Mouse (Mus musculus): ENCODE results near the gene Bysl. TPM values are rescaled to one million over a fixed set of nuclear protein-coding genes. Genes with fewer than 3 reads are reported as not detected.
A peak's percentile ranks its signal among the peaks of the same experiment; 100 is the strongest.

Gene Bysl
- polyA plus RNA-seq, 1 experiment from 2014 or later = 23.3 TPM

DNA sequence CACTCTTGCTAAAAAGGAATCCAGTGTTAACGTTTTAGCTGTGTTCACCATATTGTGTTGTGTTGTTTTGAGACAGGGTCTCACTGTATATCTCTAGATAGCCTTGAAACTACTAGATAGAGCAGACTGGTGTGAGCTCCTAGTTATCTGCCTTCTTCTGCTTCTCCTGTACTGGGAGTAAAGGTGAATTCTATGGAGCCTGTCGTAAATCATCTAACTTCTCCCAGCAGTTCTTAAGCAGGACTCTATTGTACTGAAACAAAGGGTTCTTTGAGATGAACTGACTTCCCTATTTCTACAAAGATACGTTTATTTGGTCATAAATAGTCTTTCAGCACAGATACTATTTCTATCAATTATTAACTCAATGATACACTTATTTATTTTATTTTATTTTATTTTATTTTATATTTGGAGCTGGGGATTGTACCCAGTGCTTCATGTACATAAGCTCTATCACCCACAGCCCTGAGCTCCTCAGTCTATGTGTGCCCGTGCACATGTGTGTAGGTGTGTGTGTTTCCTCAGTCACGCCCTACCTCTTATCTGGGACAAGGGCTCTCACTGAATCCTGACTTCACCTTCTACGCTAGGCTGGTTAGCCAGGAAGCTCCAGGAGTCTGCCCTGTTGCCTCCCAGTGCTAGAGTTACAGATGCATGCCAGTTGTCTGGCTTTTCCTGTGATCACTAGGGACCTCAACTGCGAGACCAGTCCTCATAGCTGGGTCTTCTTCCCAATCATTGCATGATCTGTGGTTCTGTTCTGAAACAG, 22.9 kb upstream of the Bysl start:
- H3K36me3 ChIP-seq (ENCODE audit: control insufficient read depth, insufficient read depth) = no peaks in the 10 kb centered on the region
- no peaks in the 10 kb centered on the region for H3K27me3 ChIP-seq (ENCODE audit: control insufficient read depth, insufficient read depth, low read length)
- no peak overlapping the region for H3K4me2 ChIP-seq (ENCODE audit: low read depth, low read length)
- no peak overlapping the region for H3K27ac ChIP-seq (ENCODE audit: low read length)
- no peak overlapping the region for H3K9ac ChIP-seq (ENCODE audit: low read length)
- H3K4me3 ChIP-seq (ENCODE audit: low read length) = no peak overlapping the region
- H3K4me1 ChIP-seq (ENCODE audit: control insufficient read depth, insufficient read depth, low read length) = peaks cover 8% of the 10 kb centered on the region
- ATAC-seq (replicated peaks; ENCODE audit: extremely low read depth, insufficient read depth, low FRiP score) = no peak
- WGBS = 76% methylated on average over 7 of the region's 7 CpGs
- no peaks in the 10 kb centered on the region for H3K9me3 ChIP-seq (replicated peaks; ENCODE audit: control insufficient read depth, low read length)

DNA sequence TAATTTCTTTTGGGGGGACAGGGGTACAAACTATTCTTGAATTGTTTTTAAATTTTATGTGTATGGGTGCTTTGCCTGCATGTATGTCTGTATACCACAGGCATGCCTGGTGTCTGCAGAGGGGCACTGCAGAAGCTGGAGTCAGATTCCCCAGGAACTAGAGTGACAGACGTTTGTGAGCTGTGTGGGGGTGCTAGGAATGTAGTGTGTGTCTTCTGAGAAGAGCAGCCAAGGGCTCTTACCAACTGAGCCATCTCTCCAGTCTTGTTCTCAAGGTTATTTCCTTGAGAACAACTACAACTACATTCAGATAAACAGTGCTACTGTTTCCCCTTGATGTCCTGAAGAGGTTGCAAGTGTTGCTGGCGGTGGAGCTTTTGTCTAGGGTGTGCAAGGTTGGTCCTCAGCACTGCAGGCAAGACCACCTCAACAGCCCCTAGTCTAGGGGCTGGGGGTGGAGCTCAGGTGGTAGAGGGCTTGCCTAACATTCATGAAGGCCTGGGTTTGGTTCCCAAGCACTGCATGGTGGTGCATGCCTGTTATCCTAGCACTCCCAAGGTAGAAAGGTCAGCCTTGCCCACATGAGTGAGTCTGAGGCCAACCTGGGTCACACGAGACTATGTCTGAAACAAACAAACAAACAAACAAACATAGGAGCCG, 21.0 kb upstream of the Bysl start:
- H3K4me1 ChIP-seq (ENCODE audit: control insufficient read depth, insufficient read depth, low read length) = peaks cover 15% of the 10 kb centered on the region
- H3K9me3 ChIP-seq (replicated peaks; ENCODE audit: control insufficient read depth, low read length) = no peaks in the 10 kb centered on the region
- no peak for ATAC-seq (replicated peaks; ENCODE audit: extremely low read depth, insufficient read depth, low FRiP score)
- 62% methylated on average over 4 of the region's 4 CpGs for WGBS
- no peaks in the 10 kb centered on the region for H3K27me3 ChIP-seq (ENCODE audit: control insufficient read depth, insufficient read depth, low read length)
- no peak overlapping the region for H3K4me2 ChIP-seq (ENCODE audit: low read depth, low read length)
- no peaks in the 10 kb centered on the region for H3K36me3 ChIP-seq (ENCODE audit: control insufficient read depth, insufficient read depth)
- H3K4me3 ChIP-seq (ENCODE audit: low read length) = no peak overlapping the region
- H3K27ac ChIP-seq (ENCODE audit: low read length) = no peak overlapping the region
- H3K9ac ChIP-seq (ENCODE audit: low read length) = no peak overlapping the region

DNA sequence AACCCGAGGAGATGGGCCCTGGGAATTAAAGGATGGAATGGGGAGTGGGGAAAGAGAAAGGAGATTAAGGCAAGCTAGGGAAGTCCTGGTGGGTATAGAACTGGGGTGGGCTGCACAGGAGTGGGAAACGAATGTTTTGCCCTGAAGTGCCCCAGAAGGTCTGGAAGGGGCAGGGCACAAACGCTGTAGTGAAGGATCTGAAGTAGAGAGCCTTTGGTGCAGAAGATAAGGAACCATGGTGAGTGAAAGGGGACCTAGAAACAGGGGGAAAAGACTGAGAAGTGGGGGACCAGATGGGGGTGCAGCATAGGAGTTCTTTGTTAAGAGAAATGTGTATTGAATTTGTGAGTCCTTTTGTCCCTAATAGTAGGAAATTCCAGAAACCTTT, 19.4 kb upstream of the Bysl start, which contains the start of gene Usp49:
Gene Usp49, plus strand, starts transcription at position 13 of the 388 bp plus-strand sequence.
- Histone ChIP-seq H3K9me3 (replicated peaks; ENCODE audit: control insufficient read depth, low read length) (no peaks in the 10 kb centered on the region), H3K9ac (ENCODE audit: low read length) (peak within 1 kb of the TSS; percentile 82), H3K4me2 (ENCODE audit: low read depth, low read length) (peak within 1 kb of the TSS; percentile 100), H3K4me1 (ENCODE audit: control insufficient read depth, insufficient read depth, low read length) (peaks cover 15% of the 10 kb centered on the region), H3K4me3 (ENCODE audit: low read length) (peak within 1 kb of the TSS; percentile 84), H3K27ac (ENCODE audit: low read length) (peak within 1 kb of the TSS; percentile 77), H3K27me3 (ENCODE audit: control insufficient read depth, insufficient read depth, low read length) (no peaks in the 10 kb centered on the region), H3K36me3 (ENCODE audit: control insufficient read depth, insufficient read depth) (no peaks in the 10 kb centered on the region; the same call in 1 of the 2 replicates)
- 4% methylated on average over 3 of the region's 3 CpGs for WGBS
- ATAC-seq (replicated peaks; ENCODE audit: extremely low read depth, insufficient read depth, low FRiP score) = no peak

DNA sequence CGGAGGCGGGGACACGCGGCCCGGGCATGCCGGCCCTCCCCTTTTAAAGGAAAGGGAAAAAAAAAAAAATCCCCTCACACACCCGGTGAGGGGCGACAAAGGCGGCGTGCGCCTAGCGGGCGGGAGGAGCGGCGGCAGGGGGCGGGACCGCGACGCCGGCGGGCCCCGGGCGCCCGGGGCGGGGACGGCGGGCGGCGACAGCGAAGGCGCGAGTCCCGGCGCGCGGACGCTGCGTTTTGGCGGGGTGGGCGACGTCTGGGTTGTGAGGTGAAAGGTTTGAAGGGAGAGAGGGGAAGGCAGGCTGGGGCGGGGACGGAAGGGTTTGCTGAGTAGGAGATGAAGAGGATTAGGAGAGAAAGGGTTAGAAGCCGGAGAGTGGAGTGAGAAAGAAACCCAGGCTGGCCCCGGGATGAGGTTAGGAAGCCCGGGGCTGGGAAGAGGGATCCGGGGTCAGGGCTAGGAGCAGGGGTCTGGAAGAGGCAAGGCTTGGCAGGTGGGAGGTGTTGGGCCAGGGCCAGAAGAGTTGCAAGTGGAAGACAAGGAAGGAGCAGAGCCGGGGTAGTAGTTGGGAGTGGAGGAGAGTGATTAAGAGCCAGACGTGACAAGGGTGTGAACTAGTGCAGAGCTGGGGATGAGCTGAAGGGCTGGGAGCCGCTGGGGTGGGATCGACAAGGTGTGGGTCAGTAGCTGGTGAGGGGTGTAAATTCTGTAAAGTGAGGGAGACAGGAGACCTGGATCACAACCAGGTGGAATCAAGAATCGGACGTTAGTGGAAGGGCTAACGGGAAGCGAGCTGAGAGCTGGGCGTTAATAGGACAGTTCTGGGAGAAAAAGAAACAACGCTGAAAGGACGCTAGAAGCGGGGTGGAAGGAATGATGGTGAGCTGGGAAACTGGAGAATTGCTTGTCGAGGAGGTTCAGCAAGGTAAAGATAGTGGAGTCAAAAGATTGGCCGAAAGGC, 18.7 kb upstream of the Bysl start:
- Histone ChIP-seq H3K4me1 (ENCODE audit: control insufficient read depth, insufficient read depth, low read length) (peaks cover 15% of the 10 kb centered on the region), H3K4me3 (ENCODE audit: low read length) (peak overlapping the region; percentile 84), H3K27ac (ENCODE audit: low read length) (peak overlapping the region; percentile 77), H3K36me3 (ENCODE audit: control insufficient read depth, insufficient read depth) (peaks cover 5% of the 10 kb centered on the region), H3K4me2 (ENCODE audit: low read depth, low read length) (peak overlapping the region; percentile 100), H3K9ac (ENCODE audit: low read length) (peak overlapping the region; percentile 82), H3K9me3 (replicated peaks; ENCODE audit: control insufficient read depth, low read length) (no peaks in the 10 kb centered on the region), H3K27me3 (ENCODE audit: control insufficient read depth, insufficient read depth, low read length) (no peaks in the 10 kb centered on the region)
- WGBS = under 1% methylated on average over 59 of the region's 61 CpGs
- peak; percentile 30 for ATAC-seq (replicated peaks; ENCODE audit: extremely low read depth, insufficient read depth, low FRiP score)

DNA sequence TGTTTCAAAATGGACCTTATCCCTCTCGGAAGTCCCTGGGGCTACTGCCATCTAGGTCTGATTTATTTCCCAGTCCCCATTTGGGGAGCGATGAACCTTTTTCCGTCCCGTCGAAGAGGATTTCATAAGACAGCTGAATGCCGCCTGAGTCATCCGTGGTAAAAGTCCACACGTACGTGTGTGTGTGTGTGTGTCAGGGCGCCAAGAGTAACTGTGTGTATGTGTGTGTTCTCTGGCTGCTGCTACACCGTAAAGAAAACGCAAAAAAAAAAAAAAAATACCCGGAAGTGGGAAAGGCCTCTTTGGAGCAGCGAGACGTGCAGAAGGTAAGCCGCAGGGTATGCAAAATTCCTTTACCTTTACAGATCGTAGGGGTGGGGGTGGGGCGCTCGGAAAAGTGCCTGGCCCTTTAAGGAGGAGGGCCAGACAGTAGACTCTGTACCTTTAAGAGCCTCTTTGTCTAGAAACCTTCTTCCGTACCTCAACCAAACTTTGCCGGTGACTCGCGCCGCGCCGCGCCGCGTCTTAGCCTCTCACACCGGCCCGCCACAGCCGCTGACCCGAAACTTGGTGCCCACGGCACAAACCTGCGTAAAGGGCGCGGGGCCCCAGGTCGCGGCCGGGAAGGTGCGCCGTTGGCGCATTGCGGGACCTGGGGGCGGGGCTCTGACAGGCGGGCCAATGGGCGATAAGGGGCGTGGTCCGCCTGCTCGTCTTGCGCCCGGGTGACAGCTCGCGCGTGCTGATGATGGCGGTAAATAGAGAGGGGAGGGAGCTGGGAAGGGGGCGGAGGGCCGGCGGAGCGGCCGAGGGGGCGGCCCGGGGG, 17.8 kb upstream of the Bysl start:
- peak overlapping the region; percentile 90 for H3K27ac ChIP-seq (ENCODE audit: low read length)
- H3K4me2 ChIP-seq (ENCODE audit: low read depth, low read length) = peak overlapping the region; percentile 100
- ATAC-seq (replicated peaks; ENCODE audit: extremely low read depth, insufficient read depth, low FRiP score) = peak; percentile 95
- under 1% methylated on average over 56 of the region's 63 CpGs for WGBS
- H3K36me3 ChIP-seq (ENCODE audit: control insufficient read depth, insufficient read depth) = peaks cover 8% of the 10 kb centered on the region
- H3K4me3 ChIP-seq (ENCODE audit: low read length) = peak overlapping the region; percentile 84
- peak overlapping the region; percentile 82 for H3K9ac ChIP-seq (ENCODE audit: low read length)
- peaks cover 15% of the 10 kb centered on the region for H3K4me1 ChIP-seq (ENCODE audit: control insufficient read depth, insufficient read depth, low read length)
- no peaks in the 10 kb centered on the region for H3K9me3 ChIP-seq (replicated peaks; ENCODE audit: control insufficient read depth, low read length)
- H3K27me3 ChIP-seq (ENCODE audit: control insufficient read depth, insufficient read depth, low read length) = no peaks in the 10 kb centered on the region

DNA sequence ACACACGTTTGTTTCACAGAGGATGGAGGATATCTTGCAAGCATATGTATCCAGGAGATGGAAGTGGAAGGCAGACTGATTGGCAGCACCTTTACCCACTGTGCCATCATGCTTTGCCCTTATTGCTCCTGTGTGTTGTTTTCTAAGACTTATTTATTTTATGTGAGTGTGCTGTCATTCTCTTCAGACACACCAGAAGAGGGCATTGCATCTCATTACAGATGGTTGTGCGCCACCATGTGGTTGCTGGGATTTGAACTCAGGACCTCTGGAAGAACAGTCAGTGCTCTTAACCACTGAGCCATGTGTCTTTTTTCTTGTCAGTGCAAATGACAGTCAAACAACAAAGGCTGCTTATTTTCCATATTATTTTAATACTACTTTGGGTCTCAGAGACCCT, 16.5 kb upstream of the Bysl start:
- Histone ChIP-seq H3K27me3 (ENCODE audit: control insufficient read depth, insufficient read depth, low read length) (no peaks in the 10 kb centered on the region), H3K4me2 (ENCODE audit: low read depth, low read length) (no peak overlapping the region; the same call in 1 of the 2 replicates), H3K4me1 (ENCODE audit: control insufficient read depth, insufficient read depth, low read length) (peaks cover 15% of the 10 kb centered on the region), H3K36me3 (ENCODE audit: control insufficient read depth, insufficient read depth) (peaks cover 21% of the 10 kb centered on the region), H3K9me3 (replicated peaks; ENCODE audit: control insufficient read depth, low read length) (no peaks in the 10 kb centered on the region), H3K27ac (ENCODE audit: low read length) (no peak overlapping the region), H3K4me3 (ENCODE audit: low read length) (no peak overlapping the region), H3K9ac (ENCODE audit: low read length) (no peak overlapping the region)
- ATAC-seq (replicated peaks; ENCODE audit: extremely low read depth, insufficient read depth, low FRiP score) = no peak
- 64% methylated on average over 2 of the region's 2 CpGs for WGBS

DNA sequence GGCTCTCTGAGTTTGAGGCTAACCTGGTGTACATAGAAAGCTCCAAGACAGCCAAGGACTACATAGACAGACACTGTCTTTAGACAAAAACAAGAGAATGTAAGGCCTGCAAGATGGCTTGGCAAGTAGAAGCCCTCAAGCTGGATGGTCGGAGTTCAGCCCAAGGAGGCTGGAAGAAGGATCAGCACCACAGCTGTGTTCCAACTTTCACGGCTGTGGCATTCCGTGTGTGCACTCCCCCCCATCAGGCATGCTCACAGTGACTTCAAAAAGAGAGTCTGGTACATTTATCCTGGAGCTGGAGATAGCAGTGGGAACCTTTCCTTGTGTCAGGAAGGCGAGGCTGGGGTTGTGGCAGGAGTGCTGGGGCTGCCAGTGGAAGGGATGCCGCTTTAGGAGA, 14.7 kb upstream of the Bysl start:
- Histone ChIP-seq H3K36me3 (ENCODE audit: control insufficient read depth, insufficient read depth) (peaks cover 27% of the 10 kb centered on the region), H3K27me3 (ENCODE audit: control insufficient read depth, insufficient read depth, low read length) (no peaks in the 10 kb centered on the region), H3K27ac (ENCODE audit: low read length) (no peak overlapping the region), H3K9ac (ENCODE audit: low read length) (no peak overlapping the region), H3K4me2 (ENCODE audit: low read depth, low read length) (no peak overlapping the region), H3K4me1 (ENCODE audit: control insufficient read depth, insufficient read depth, low read length) (peaks cover 15% of the 10 kb centered on the region), H3K9me3 (replicated peaks; ENCODE audit: control insufficient read depth, low read length) (no peaks in the 10 kb centered on the region), H3K4me3 (ENCODE audit: low read length) (no peak overlapping the region)
- WGBS = 89% methylated on average over 5 of the region's 5 CpGs
- ATAC-seq (replicated peaks; ENCODE audit: extremely low read depth, insufficient read depth, low FRiP score) = no peak

DNA sequence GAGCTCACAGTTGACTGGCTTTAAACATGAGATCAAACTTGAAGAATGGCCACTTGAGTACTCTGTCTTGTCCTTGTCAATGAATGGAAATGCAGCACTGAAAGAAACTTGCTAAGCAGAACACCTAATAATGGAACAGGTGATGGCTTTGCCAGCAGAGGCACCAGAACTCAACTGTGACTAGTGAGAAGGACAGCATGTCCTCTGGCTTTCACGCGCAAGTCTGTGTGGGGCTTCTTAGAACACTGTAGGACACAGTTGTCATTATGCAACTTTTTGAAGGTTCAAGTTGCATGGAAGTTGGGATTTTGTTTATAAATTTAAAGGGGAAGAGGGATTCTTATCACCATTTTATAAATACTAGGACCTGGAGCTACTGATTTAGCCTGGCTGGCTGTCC, 13.8 kb upstream of the Bysl start:
- H3K9me3 ChIP-seq (replicated peaks; ENCODE audit: control insufficient read depth, low read length) = no peaks in the 10 kb centered on the region
- no peak overlapping the region for H3K27ac ChIP-seq (ENCODE audit: low read length)
- peaks cover 8% of the 10 kb centered on the region for H3K4me1 ChIP-seq (ENCODE audit: control insufficient read depth, insufficient read depth, low read length)
- H3K4me3 ChIP-seq (ENCODE audit: low read length) = no peak overlapping the region
- no peak overlapping the region for H3K4me2 ChIP-seq (ENCODE audit: low read depth, low read length)
- no peak overlapping the region for H3K9ac ChIP-seq (ENCODE audit: low read length)
- H3K36me3 ChIP-seq (ENCODE audit: control insufficient read depth, insufficient read depth) = peaks cover 28% of the 10 kb centered on the region
- no peaks in the 10 kb centered on the region for H3K27me3 ChIP-seq (ENCODE audit: control insufficient read depth, insufficient read depth, low read length)
- no peak for ATAC-seq (replicated peaks; ENCODE audit: extremely low read depth, insufficient read depth, low FRiP score)
- 96% methylated on average over 2 of the region's 2 CpGs for WGBS

Measured in heart, embryonic 16.5 days (tissue).